Mouse (Mus musculus) neural tube, embryonic 11.5 days (tissue): ENCODE data around the gene Tmed9. TPM values are rescaled to one million over a fixed set of nuclear protein-coding genes. Genes with fewer than 3 reads are reported as not detected.
A peak's percentile ranks its signal among the peaks of the same experiment; 100 is the strongest.

Experiments
- ATAC-seq: fragments of 200-750 bp; cut with Nextera tagmentation; 2 replicates; pipeline ENCODE4 v1.8.0; 2017; ENCODE audit warnings: moderate number of reproducible peaks, mild to moderate bottlenecking, moderate TSS enrichment, moderate library complexity; ENCODE audit not compliant: insufficient read depth, low FRiP score, low TSS enrichment
- DNase-seq: peaks from one replicate; pipeline ENCODE4 v3.0.0-alpha.2; 2015; ENCODE audit warnings: low spot score
- H3K27ac ChIP-seq: fragments of 300-500 bp; sonication (generic); 2 replicates; pipeline ENCODE4 v1.5.1; 2014; ENCODE audit warnings: low read depth, mild to moderate bottlenecking, low read length
- H3K27me3 ChIP-seq: fragments of 300-500 bp; sonication (generic); 2 replicates; pipeline ENCODE4 v1.6.1; 2014; ENCODE audit warnings: mild to moderate bottlenecking, low read length, mixed read lengths; ENCODE audit not compliant: control insufficient read depth, insufficient read depth
- H3K36me3 ChIP-seq: fragments of 300-500 bp; sonication (generic); 2 replicates; pipeline ENCODE4 v1.6.1; 2014; ENCODE audit warnings: mild to moderate bottlenecking, low read length, moderate library complexity, mixed read lengths; ENCODE audit not compliant: control insufficient read depth, insufficient read depth
- H3K4me1 ChIP-seq: fragments of 300-500 bp; sonication (generic); 2 replicates; pipeline ENCODE4 v1.6.1; 2014; ENCODE audit warnings: low read length, mixed read lengths; ENCODE audit not compliant: control insufficient read depth, insufficient read depth
- H3K4me2 ChIP-seq: fragments of 300-500 bp; sonication (generic); 2 replicates; pipeline ENCODE4 v1.6.1; 2014; ENCODE audit warnings: low read depth, mild to moderate bottlenecking, moderate library complexity
- H3K4me3 ChIP-seq: fragments of 300-500 bp; sonication (generic); 2 replicates; pipeline ENCODE4 v1.5.1; 2014; ENCODE audit warnings: low read depth, low read length
- H3K9ac ChIP-seq: fragments of 300-500 bp; sonication (generic); 2 replicates; pipeline ENCODE4 v1.6.1; 2014; ENCODE audit warnings: mild to moderate bottlenecking, low read length
- H3K9me3 ChIP-seq: fragments of 300-500 bp; sonication (generic); 2 replicates; pipeline ENCODE4 v1.6.1; 2016; ENCODE audit warnings: low read length; ENCODE audit not compliant: control insufficient read depth
- WGBS: fragments of 180-500 bp; shearing (Covaris S2); extraction: QIAGEN DNeasy Blood & Tissue Kit; methylation state at CpG from one replicate; pipeline ENCODE4 v1.1.7; 2014; 5-methylcytosine and 5-hydroxymethylcytosine counted together
- polyA plus RNA-seq: library from polyadenylated mRNA; unstranded; fragments of >200 nt; fragmentation: Nextera tagmentation; extraction: Ambion mirVana; gene quantifications from 2 replicates; pipeline ENCODE4 v1.2.1, GENCODE M21; 2014

Gene Tmed9
- polyA plus RNA-seq, 1 experiment from 2014 or later = 51.6 TPM

GRCm38 (mm10) chr13:55536194-55537175, 37.0 kb upstream of the Tmed9 start, which contains the start of gene Ddx41:
TSS of gene Ddx41 (minus strand) at chr13:55536658.
- Histone ChIP-seq H3K9me3 (no peaks in the 10 kb centered on the region), H3K27ac (no peak within 1 kb of the TSS), H3K9ac (peak within 1 kb of the TSS; percentile 70), H3K36me3 (peaks cover 25% of the 10 kb centered on the region), H3K4me3 (peak within 1 kb of the TSS; percentile 89), H3K4me2 (peak within 1 kb of the TSS; percentile 87), H3K4me1 (peaks cover 4% of the 10 kb centered on the region; the same call in 1 of the 2 replicates), H3K27me3 (no peaks in the 10 kb centered on the region)
- ATAC-seq (peak; percentile 96), DNase-seq (peak; percentile 97)
- WGBS = under 1% methylated on average over 65 of the region's 70 CpGs

- no peak for DNase-seq
- ATAC-seq = no peak
- 94% methylated on average over 2 of the region's 2 CpGs for WGBS
- H3K4me1 ChIP-seq = no peaks in the 10 kb centered on the region
- no peaks in the 10 kb centered on the region for H3K27me3 ChIP-seq
- H3K27ac ChIP-seq = no peak overlapping the region
- H3K4me2 ChIP-seq = no peak overlapping the region
- no peaks in the 10 kb centered on the region for H3K9me3 ChIP-seq
- peaks cover 26% of the 10 kb centered on the region for H3K36me3 ChIP-seq
- no peak overlapping the region for H3K9ac ChIP-seq
- H3K4me3 ChIP-seq = no peak overlapping the region
Observed at GRCm38 (mm10) chr13:55540933-55541332, 32.6 kb upstream of the Tmed9 start.

- H3K9me3 ChIP-seq = no peaks in the 10 kb centered on the region
- peaks cover 31% of the 10 kb centered on the region for H3K36me3 ChIP-seq
- H3K4me2 ChIP-seq = no peak overlapping the region
- no peak for ATAC-seq
- no peak overlapping the region for H3K9ac ChIP-seq
- no peak for DNase-seq
- H3K27ac ChIP-seq = no peak overlapping the region
- H3K4me3 ChIP-seq = no peak overlapping the region
- no peaks in the 10 kb centered on the region for H3K4me1 ChIP-seq
- WGBS = 96% methylated on average over 4 of the region's 4 CpGs
- H3K27me3 ChIP-seq = no peaks in the 10 kb centered on the region
Observed at GRCm38 (mm10) chr13:55542891-55543290, 30.6 kb upstream of the Tmed9 start.

GRCm38 (mm10) chr13:55543447-55543846, 30.1 kb upstream of the Tmed9 start:
- Histone ChIP-seq H3K4me1 (no peaks in the 10 kb centered on the region), H3K27ac (no peak overlapping the region), H3K9ac (no peak overlapping the region), H3K4me2 (no peak overlapping the region), H3K9me3 (no peaks in the 10 kb centered on the region), H3K27me3 (no peaks in the 10 kb centered on the region), H3K4me3 (no peak overlapping the region), H3K36me3 (peaks cover 31% of the 10 kb centered on the region)
- 91% methylated on average over 8 of the region's 8 CpGs for WGBS
- ATAC-seq (no peak), DNase-seq (no peak)

- ATAC-seq = no peak
- Histone ChIP-seq H3K27me3 (no peaks in the 10 kb centered on the region), H3K9ac (no peak overlapping the region), H3K27ac (no peak overlapping the region), H3K9me3 (no peaks in the 10 kb centered on the region), H3K36me3 (peaks cover 33% of the 10 kb centered on the region), H3K4me2 (no peak overlapping the region), H3K4me3 (no peak overlapping the region), H3K4me1 (no peaks in the 10 kb centered on the region)
- no peak for DNase-seq
- 93% methylated on average over 6 of the region's 6 CpGs for WGBS
Observed at GRCm38 (mm10) chr13:55544792-55545191, 28.7 kb upstream of the Tmed9 start.

GRCm38 (mm10) chr13:55547916-55548315, 25.6 kb upstream of the Tmed9 start:
- Histone ChIP-seq H3K27me3 (no peaks in the 10 kb centered on the region), H3K4me1 (no peaks in the 10 kb centered on the region), H3K36me3 (peaks cover 19% of the 10 kb centered on the region), H3K9me3 (no peaks in the 10 kb centered on the region), H3K27ac (no peak overlapping the region), H3K4me3 (no peak overlapping the region), H3K4me2 (no peak overlapping the region), H3K9ac (no peak overlapping the region)
- ATAC-seq (no peak), DNase-seq (no peak)
- 85% methylated on average over 2 of the region's 2 CpGs for WGBS

GRCm38 (mm10) chr13:55548426-55548825, 25.1 kb upstream of the Tmed9 start:
- Histone ChIP-seq H3K4me3 (no peak overlapping the region), H3K27ac (no peak overlapping the region), H3K9me3 (no peaks in the 10 kb centered on the region), H3K4me2 (no peak overlapping the region), H3K4me1 (no peaks in the 10 kb centered on the region), H3K27me3 (no peaks in the 10 kb centered on the region), H3K9ac (no peak overlapping the region), H3K36me3 (peaks cover 19% of the 10 kb centered on the region)
- DNase-seq (no peak), ATAC-seq (no peak)
- WGBS = 91% methylated on average over 5 of the region's 5 CpGs

GRCm38 (mm10) chr13:55549061-55549460, 24.5 kb upstream of the Tmed9 start:
- Histone ChIP-seq H3K27me3 (no peaks in the 10 kb centered on the region), H3K9ac (no peak overlapping the region), H3K36me3 (peaks cover 17% of the 10 kb centered on the region), H3K9me3 (no peaks in the 10 kb centered on the region), H3K4me1 (no peaks in the 10 kb centered on the region), H3K27ac (no peak overlapping the region), H3K4me3 (no peak overlapping the region), H3K4me2 (no peak overlapping the region)
- 92% methylated on average over 15 of the region's 15 CpGs for whole genome bisulfite sequencing
- no peak for DNase-seq
- ATAC-seq = no peak

GRCm38 (mm10) chr13:55555921-55556320, 17.6 kb upstream of the Tmed9 start:
- Histone ChIP-seq H3K36me3 (peaks cover 8% of the 10 kb centered on the region), H3K27me3 (no peaks in the 10 kb centered on the region), H3K9me3 (no peaks in the 10 kb centered on the region), H3K4me3 (no peak overlapping the region), H3K9ac (no peak overlapping the region), H3K4me1 (no peaks in the 10 kb centered on the region), H3K27ac (no peak overlapping the region), H3K4me2 (no peak overlapping the region)
- ATAC-seq = no peak
- DNase-seq = no peak
- 95% methylated on average over 9 of the region's 9 CpGs for WGBS
